Mouse (Mus musculus): ENCODE data around the gene Smad5. TPM values are rescaled to one million over a fixed set of nuclear protein-coding genes. Genes with fewer than 3 reads are reported as not detected.

Gene Smad5
- total RNA-seq, 2 experiments from 2014 or later, result 29.5 to 34.6 TPM

GRCm38 (mm10) chr13:56790683-56791082 lies 87.9 kb downstream of the Smad5 start:
- intact Hi-C loops (cut with DNase I), result no loop called here
- no peak for DNase-seq (ENCODE audit: low spot score)

Other genes with a start within 250 kb of the Smad5 start
- gene Il9, start 220.8 kb upstream of the Smad5 start, total RNA-seq (2021), result not detected
- under 1 TPM; 0.47 to 0.67 TPM for gene Fbxl21, start 180.5 kb upstream of the Smad5 start, total RNA-seq (2021)
- not detected for gene Lect2, start 154.5 kb upstream of the Smad5 start, total RNA-seq (2021)
- 10 to 100 TPM; 19.3 to 23.4 TPM for gene Tgfbi, start 93.5 kb upstream of the Smad5 start, total RNA-seq (2021)
- gene Gm45623, start 50.8 kb downstream of the Smad5 start, total RNA-seq (2021), result not detected
- gene Trpc7, start 193.0 kb downstream of the Smad5 start, total RNA-seq (2021), result not detected

Measured in heart, postnatal 25 days (tissue).